Mouse (Mus musculus): Measurements from ENCODE around the gene Zfp287.

DNA sequence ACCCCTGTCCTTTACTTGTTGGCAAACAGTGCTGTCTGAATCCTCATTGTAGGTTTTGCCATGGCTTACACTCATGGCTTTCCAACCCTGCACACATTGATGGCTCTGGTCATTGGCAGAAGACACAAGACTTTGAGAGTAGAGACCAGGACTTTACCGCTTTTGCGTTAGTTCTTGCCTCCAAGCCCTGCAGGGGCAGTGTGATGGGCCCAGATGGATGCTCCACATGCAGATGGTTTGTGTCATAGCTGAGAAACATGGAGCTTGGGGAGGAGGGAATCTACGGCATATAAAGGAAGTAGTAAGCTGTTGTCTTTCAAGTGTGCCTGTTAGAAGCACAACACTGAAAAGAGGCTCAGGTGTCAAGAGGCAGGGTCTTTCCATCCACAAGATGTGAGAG is 79.6 kb downstream of the Zfp287 start:
- TF ChIP-seq POLR2A (IDR thresholded peaks at IDR 0.05; ENCODE audit: low read depth, low read length) = no peak
- TF ChIP-seq CTCF (conservative IDR thresholded peaks at IDR 0.05; ENCODE audit: insufficient read depth, insufficient read length, low read depth, low read length) = no peak

All from kidney, adult 2 months (tissue).